Mouse (Mus musculus) liver, adult (tissue): ENCODE measurements around the gene Spock1.

Source experiments
- GATA4 ChIP-seq: IDR thresholded peaks from 2 replicates; pipeline ENCODE4 v1.6.1; 2014; ENCODE audit warnings: mild to moderate bottlenecking, low read length; ENCODE audit not compliant: insufficient replicate concordance

The Spock1 gene

DNA sequence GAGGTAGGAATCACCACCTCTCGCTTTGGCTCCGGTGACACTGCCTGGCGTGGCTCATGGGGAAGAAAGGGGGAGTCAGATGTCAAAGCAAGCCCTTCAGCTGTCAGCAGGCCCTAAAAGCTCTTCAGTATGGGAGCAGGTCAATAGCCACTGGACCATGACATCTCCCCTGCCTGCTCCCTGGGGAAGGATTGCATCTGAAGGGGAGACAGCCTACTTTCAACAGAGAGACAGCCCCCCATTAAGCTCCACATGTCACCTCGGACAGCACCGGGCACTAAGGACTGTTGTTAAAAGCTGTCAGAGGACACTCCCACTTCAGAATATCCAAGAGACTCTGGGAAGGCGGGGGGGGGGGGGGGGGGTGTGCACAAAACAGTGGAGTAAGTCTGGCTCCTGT lies 19.1 kb downstream of the Spock1 start:
- no peak for TF ChIP-seq GATA4

DNA sequence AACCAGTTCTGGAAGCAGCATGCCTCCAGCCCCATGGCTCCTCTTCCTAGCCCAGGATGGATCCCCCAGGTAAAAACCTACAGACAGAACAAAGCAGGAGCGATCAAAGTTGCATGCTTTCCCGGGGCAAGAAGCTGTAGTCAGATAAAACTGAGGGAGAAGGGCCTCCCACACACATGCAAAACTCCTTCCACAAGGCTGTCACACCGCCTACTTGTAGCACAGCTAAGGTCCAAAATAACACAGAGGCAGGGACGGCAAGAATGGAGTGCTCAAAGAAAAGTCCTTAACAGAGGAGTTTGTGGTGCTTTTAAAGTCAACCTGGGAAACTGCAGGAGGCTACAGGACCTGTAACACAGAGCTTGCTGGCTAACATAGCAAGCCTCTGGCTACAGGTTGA lies 28.3 kb downstream of the Spock1 start:
- TF ChIP-seq GATA4: no peak

DNA sequence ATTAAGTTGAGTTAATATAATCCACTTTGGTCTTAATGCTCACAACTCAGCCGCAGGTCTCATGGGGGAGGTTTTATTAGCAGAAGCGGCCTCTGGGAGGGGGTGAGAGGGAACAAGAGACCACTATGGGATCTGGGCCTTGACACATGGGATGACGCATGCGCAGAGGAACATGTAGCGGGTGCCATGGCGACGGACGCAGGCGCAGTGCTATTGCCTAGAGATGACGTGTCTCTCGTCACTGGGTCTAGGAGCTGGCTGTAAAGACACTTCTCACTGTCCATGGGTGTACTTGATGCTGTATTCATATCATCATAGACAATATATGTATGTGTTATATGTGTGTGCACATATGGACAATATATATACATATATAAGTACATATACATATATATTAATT lies 29.3 kb downstream of the Spock1 start:
- TF ChIP-seq GATA4: no peak

DNA sequence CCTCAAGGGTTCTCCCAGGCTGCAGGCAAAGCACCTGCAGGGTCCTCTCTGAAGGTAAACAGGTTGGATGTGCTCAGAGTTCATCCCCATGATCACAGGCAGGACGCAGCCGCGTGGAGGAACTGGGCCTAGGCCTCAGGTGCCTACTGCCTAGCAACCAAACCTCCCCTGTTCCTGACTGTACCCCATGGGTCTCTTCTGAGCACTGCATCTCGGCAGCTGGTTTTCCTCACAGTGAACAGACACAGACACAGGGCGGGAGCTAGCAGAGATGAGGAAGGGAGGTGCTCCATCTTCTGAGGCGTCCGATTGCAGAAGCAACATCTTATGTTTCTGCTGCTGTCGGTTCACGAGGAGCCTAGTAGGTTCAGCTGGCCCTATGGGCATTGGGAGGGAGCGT lies 30.4 kb downstream of the Spock1 start:
- no peak for TF ChIP-seq GATA4

DNA sequence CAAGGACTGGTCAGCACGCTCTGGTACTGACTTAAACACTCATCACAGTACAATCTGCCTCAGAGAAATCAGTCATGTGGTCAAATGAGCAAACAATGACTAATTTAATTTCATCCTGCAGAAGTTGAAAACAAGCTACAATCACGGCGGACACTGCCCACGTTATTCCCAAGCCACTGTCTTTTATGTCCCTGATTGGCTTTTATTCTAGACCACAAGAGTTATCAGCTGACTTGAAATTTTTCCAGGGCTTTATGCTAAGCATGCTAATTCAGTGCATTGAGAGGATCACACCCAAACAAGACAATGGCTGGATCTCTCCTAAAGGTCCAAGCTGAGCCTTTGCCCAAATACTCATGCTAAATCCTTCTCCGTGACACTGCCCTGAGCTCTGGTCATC lies 31.2 kb downstream of the Spock1 start:
- TF ChIP-seq GATA4: no peak

DNA sequence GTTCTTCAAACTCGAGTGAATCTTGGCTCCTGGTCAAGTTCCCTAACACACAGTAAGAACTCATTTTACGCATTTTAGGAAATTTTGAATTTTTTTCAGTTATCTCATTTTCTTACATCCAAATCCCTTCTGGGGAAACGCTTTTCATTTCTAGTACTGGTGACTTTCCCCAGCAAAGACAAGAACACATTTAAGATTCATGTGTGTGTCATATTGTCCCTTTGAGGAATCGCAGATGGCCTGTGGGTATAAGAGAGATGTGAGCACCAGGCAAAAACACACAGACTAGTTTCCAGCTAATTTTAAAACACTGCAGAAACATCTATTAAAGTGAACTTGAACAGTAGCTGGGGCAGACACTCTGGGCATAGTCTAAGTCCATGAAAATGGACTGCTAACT lies 38.1 kb downstream of the Spock1 start:
- no peak for TF ChIP-seq GATA4

DNA sequence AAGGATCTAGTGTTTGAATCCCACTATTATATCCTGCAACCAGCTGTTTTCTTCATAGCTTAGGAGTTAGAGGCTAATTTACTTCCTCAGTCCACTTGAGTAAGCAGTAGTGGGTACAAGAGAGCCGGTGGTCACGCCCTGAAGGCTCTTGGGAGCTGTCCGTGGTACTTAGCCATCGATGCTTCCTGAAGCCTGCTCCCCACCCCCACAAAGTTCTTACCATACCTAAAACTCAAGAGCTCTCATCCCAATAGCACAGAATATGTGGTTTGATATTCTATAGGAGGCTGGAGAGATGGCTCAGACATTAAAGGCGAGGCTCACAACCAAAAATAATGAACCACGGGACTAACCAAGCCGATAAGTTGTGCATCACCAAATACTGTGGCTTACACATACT lies 40.5 kb downstream of the Spock1 start:
- TF ChIP-seq GATA4: no peak

DNA sequence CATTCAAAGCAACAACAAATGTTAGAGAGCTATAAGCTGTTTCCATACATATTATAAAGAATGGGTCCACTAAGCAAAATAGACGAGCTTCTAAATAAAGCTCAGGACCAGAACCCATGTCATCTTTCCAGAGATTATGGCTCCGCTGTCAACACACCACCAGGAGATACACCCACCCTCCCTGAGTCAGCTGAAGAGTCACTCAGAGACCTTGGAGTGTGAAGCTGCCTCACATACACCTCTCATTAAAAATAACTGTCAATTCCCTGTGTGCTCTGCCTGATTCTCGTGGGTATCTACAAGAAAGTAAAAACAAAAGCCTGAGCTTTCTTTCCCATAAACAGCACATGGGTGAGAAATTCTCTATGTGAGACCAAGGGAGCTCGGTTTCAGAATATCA lies 43.1 kb downstream of the Spock1 start:
- no peak for TF ChIP-seq GATA4

DNA sequence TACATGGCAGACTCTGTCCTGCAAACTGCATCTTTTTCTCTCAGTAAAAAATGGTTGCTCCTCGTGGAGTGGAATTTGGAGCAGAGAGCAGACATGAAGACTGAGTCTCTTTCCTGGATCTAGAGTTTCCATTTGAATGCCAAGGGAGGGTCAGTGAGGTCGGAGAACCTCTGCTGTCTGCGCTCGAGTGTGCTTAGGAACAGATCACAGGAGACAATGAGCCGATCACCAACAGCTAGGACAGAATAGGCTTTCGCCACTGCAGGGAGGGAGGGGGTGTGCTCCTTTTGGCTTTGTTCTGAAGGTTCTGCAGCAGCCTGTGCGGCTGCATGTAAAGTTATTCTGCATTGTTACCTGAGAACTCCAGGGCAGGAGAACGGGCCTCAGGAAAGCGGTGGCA lies 49.6 kb downstream of the Spock1 start:
- no peak for TF ChIP-seq GATA4

DNA sequence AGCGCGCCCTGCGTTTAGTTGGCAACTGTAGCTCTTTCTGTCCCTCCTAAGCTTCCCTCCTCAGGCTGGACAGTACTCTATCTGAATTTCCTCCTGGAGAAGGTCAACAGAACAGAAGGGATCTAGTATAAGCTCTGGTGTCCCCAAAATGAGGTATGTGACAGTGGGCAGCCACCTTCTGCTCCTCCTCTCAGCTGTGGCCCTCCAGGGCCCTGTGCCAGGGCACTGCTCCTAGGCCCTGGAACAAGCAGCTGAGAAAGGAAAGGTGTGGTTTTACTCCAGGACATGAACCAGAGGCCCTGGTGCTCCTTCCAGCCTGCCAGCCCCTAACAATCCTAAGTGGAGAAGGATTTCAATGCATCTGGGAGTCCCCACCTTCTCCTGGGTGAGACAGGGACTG lies 51.1 kb downstream of the Spock1 start:
- TF ChIP-seq GATA4: no peak

DNA sequence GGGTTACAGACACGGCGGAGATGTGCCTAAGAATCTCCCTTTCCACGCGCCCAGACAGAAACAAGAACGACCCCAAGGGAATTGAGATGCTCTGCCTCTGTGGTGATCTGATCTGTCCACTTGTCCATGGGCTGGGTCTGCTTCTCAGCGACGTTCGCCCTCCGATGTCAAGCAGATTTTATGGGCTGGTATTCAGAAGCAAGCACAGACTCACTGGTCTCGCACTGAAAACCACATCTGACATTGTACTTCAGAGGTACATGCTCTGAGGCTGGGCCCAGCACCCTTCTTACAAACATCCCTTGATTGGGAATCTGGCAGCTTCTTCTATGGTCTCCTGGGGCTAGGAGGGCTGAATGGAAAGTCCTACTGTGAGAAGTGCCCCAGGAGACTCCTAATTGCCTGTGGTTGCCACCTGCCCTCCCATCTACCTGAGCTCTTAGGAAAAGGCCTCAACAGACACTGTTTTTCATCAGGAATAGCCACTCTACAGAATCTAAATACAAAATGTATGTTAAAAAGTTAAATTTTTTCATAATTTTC lies 51.8 kb downstream of the Spock1 start:
- TF ChIP-seq GATA4: no peak

DNA sequence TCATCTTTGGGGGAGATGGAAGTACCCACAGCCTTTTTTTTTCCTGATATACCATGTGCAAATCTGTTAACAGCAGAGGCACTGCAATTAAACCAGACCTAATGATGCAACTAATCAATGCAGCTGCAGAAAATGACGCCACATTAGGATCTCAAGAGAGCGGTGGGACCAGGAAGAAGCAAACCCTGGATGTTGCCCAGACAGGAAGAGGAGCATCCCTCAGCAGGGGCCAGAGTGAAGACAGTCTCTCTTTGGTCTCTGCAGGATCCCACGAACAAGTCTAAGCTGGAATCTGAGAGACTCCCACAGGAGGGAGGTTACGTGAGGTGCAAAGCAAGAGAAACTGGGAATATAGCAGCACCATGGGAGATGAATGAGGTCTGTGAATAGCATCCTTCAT lies 52.4 kb downstream of the Spock1 start:
- TF ChIP-seq GATA4: no peak

DNA sequence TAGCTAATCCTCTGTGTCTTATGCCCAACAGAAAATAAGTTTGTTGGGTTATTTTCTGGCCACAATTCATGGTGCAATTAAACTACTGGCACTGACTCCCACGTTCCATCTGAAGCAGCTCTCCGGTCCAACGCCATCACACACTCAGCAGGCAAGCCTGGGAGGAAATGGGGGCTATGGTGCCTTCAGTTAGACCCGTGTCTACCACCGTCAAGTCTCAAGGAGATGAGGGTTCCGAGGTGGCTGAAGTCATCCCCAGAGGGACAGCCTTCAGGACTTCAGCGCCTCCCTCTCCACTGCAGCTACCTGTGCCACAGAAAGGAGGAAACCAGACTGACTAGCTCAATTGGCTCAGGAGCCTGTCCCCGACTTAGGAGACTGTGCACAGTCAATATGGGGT lies 53.7 kb downstream of the Spock1 start:
- no peak for TF ChIP-seq GATA4

DNA sequence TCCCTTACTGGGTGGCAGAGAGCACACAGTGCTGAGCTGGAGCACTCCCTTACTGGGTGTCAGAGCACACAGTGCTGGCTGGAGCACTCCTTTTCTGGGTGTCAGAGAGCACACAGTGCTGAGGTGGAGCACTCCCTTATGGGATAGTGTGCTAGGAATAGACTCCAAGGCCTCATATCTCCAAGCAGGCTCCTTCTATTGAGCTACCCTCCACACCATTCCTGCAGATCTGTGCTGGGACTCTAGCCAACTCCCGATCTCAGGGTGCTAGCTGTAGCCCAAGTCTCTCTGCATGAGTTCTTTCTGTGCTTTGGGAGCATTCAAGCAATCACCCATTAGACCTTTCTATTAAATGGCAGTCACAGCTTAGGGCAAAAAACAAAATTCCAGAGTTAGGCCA lies 54.5 kb downstream of the Spock1 start:
- TF ChIP-seq GATA4: no peak

DNA sequence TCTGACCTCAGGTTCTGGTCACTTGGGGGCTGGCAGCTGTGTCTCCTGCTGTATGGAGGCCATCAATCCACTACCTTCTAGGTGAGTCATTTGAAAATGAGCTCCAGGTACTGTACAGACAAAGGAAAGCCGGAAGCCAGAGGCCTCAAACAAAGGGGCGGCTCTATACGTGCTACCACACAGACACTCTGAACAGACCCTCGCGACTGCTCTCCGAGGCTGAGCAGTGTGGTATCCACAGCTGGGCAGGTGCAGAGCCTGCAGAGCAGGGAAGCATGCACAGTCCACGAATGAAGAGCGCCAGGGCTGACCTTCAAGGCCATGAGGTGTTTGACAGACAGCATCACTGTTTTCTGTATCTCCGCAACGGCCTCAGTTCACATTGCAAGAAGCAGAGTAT lies 55.0 kb downstream of the Spock1 start:
- no peak for TF ChIP-seq GATA4

DNA sequence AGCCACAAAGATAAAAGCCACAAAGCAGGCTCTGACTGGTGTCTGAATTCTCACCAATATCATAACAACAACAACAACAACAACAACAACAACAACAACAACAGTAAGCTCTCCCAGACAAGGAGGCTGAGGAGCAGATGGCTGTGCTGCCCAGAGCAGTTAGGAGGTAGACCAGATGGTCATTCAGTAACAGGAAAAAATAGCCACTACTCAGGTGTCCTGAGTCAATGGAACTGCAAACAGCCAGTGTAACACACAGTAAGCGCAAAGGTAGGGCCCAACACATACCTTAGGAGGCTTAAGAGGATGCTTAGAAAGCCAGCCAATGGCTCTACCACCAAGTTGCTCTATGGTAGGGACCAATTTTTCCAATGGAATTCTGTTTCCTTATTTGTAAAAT lies 59.2 kb downstream of the Spock1 start:
- no peak for TF ChIP-seq GATA4

DNA sequence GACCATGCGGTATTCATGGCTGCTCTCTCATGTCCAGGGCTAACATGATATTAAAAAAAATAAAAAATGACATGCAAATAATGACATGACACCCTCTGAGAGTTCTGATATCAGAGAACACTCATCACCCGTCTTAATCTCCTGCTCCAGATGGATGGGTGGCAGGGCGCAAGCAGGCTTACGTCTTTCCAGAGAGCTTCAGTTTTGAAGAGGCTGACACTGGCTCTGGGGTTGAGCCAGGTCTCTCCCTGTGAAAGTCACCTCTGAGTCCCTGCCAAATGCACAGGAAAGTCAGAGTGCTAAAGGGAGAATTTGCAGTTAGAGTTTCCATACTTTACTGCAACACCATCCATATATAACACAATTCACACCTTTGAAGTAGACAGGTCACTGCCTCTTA lies 61.0 kb downstream of the Spock1 start:
- no peak for TF ChIP-seq GATA4

DNA sequence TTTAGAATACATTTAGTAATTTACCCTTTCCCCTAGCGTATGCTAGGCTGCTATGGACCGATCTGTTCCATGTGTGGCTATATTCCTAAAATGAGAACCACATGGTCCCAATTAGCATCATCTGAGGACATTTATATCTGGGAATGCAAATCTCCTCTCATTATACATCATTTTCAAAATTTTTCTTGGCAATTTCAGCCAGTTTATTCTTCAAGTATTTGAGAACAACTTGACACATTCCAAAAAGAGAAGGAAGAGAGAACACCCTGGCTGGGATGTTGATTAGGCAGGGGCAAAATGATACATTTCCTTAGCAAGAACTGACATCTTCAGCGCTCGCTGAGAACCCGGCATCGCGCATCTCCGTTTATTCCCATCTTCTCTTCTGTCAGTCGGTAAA lies 61.7 kb downstream of the Spock1 start:
- no peak for TF ChIP-seq GATA4
